In the genomic region with DNA sequence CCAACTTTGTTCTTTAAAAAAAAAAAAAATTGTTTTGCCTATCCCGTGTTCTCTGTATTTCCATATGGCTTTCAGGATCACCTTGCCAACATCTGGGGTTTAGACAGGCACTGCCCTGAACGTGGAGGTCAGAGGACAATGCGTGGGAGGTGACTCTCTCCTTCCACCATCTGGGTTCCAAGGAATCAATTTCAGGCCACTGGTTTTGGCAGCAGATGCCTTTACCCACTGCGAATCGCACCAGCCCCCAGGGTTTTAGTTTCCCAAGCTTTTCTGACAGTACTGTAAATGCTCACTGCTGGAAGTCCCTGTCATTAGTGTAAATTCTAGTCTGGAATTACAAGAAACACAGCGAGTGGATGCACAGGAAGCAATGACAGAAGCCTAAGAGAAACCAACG, we compare ENCODE assay signal across 12 mouse cellular contexts.
"Had no signal": no experiment of that assay in that cellular context is flagged by ENCODE, and none has a peak within 500 bp of the region (broad histone marks: within the 10 kb centered on the region; RNA-seq: fewer than 3 reads in every experiment).

No protein-coding gene starts in this region.

- H3K27ac ChIP-seq: limb, embryonic 15.5 days; liver, embryonic 14.5 days; midbrain, embryonic 13.5 days; neural tube, embryonic 12.5 days; stomach, postnatal 0 days had no signal

- H3K9me3 ChIP-seq: limb, embryonic 15.5 days; midbrain, embryonic 13.5 days; neural tube, embryonic 12.5 days had no signal

- H3K4me3 ChIP-seq: limb, embryonic 15.5 days; midbrain, embryonic 13.5 days; myocyte; neural tube, embryonic 12.5 days had no signal

- H3K36me3 ChIP-seq: limb, embryonic 15.5 days; midbrain, embryonic 13.5 days; neural tube, embryonic 12.5 days had no signal

- H3K4me2 ChIP-seq: limb, embryonic 15.5 days; midbrain, embryonic 13.5 days; neural tube, embryonic 12.5 days had no signal

- ATAC-seq: midbrain, embryonic 13.5 days had no signal

- H3K9ac ChIP-seq: limb, embryonic 15.5 days; liver, embryonic 14.5 days; midbrain, embryonic 13.5 days; neural tube, embryonic 12.5 days had no signal

- H3K27me3 ChIP-seq: limb, embryonic 15.5 days; midbrain, embryonic 13.5 days; neural tube, embryonic 12.5 days had no signal

- DNase-seq: kidney, adult 18-20 months; kidney, postnatal 10 days; left cerebral cortex, postnatal 4 days; lung, adult 18-20 months; right cerebral cortex, adult 18-20 months; thymus, postnatal 4 days had no signal
